Mouse (Mus musculus) spleen, adult 2 months (tissue): ENCODE measurements around the gene Grrp1.

ENCODE experiments used
- CTCF ChIP-seq: fragments of 200-500 bp; IDR thresholded peaks from 2 replicates; pipeline ENCODE4 v1.5.1; 2011; ENCODE audit warnings: mild to moderate bottlenecking, inconsistent platforms; ENCODE audit not compliant: insufficient read depth, insufficient read length, insufficient replicate concordance; ENCODE audit errors: extremely low read depth
- POLR2A ChIP-seq: fragments of 200-500 bp; IDR thresholded peaks from 2 replicates; pipeline ENCODE4 v1.6.1; 2011; ENCODE audit warnings: low read depth, low read length, inconsistent platforms

GRCm38 (mm10) chr4:134237582-134238278, 16.2 kb downstream of the Grrp1 start:
- TF ChIP-seq CTCF (no peak), POLR2A (no peak)
